Mouse (Mus musculus) testis, adult 2 months (tissue): Measurements from ENCODE around the gene Dyrk3. TPM values are rescaled to one million over a fixed set of nuclear protein-coding genes. Genes with fewer than 3 reads are reported as not detected.

Experiments used
- H3K27ac ChIP-seq: fragments of 200-500 bp; 2 replicates; pipeline ENCODE4 v1.5.1; 2012; ENCODE audit warnings: low read depth, low read length; ENCODE audit not compliant: control insufficient read depth, insufficient read depth
- H3K27me3 ChIP-seq: fragments of 200-500 bp; 2 replicates; pipeline ENCODE4 v1.6.1; 2012; ENCODE audit warnings: mild to moderate bottlenecking, low read length, moderate library complexity; ENCODE audit not compliant: control insufficient read depth, insufficient read depth
- H3K36me3 ChIP-seq: fragments of 200-500 bp; 2 replicates; pipeline ENCODE4 v1.6.1; 2012; ENCODE audit warnings: mild to moderate bottlenecking, low read length; ENCODE audit not compliant: control insufficient read depth, insufficient read depth
- H3K4me1 ChIP-seq: fragments of 200-500 bp; 2 replicates; pipeline ENCODE4 v1.6.1; 2012; ENCODE audit warnings: low read length; ENCODE audit not compliant: control insufficient read depth, insufficient read depth
- H3K4me3 ChIP-seq: fragments of 200-500 bp; 2 replicates; pipeline ENCODE4 v1.5.1; 2012; ENCODE audit warnings: low read depth, mild to moderate bottlenecking, low read length, moderate library complexity, mixed read lengths; ENCODE audit not compliant: control insufficient read depth
- CTCF ChIP-seq: fragments of 200-500 bp; IDR thresholded peaks from 2 replicates; pipeline ENCODE4 v1.5.1; 2012; ENCODE audit warnings: low read depth, mild to moderate bottlenecking, inconsistent platforms, low read length, moderate library complexity; ENCODE audit not compliant: control insufficient read depth, insufficient read depth, insufficient replicate concordance
- POLR2A ChIP-seq: fragments of 200-500 bp; IDR thresholded peaks from 2 replicates; pipeline ENCODE4 v1.6.1; 2012; ENCODE audit warnings: low read depth, mild to moderate bottlenecking, inconsistent platforms, low read length, moderate library complexity; ENCODE audit not compliant: control insufficient read depth
- polyA plus RNA-seq: library from polyadenylated mRNA; depleted of rRNA; stranded (reverse); fragments of >200 nt; gene quantifications from 2 replicates; pipeline ENCODE4 v1.2.3, GENCODE M21; 2012

Gene Dyrk3
- polyA plus RNA-seq, 1 experiment: 102 TPM

GRCm38 (mm10) chr1:131110525-131111106 lies 27.5 kb downstream of the Dyrk3 start:
- Histone ChIP-seq H3K27ac (no peak overlapping the region), H3K4me3 (no peak overlapping the region), H3K36me3 (no peaks in the 10 kb centered on the region), H3K4me1 (no peaks in the 10 kb centered on the region), H3K27me3 (no peaks in the 10 kb centered on the region)
- TF ChIP-seq POLR2A (no peak), CTCF (no peak)

DNA sequence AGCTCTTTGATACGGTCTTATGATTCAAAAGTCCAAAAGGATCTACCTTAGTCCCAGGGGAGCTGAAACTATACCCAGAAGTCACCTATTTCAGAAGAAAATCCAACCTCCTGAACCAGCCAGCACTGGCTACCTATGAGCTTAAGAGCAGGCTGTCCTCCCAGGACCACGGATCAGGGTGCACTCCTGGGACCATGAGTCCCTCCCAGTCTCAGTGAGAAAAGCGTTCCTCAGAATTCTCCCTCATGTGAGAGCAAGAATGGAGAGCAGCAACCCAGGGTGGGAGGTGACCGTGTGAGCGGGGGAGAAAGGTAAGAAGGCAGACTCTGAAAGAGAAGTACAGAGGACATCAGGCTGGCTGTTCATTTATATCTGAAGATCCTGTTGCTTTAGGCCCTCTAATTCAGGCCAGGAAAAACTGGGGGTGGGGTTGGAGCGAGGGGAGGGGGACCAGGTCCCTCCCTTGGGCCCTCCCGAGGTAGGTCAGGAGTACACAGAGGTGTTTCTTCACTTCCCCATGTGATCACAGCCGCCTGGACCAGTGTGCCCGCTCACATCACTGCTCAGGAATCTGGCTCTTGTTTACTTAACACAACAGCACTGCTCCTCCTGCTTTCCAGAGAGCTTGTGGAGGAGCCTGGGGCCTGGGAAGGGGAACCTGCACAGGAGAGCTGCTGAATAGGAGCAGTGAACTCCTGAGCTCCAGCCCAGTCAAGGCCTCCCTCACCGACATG lies 30.4 kb downstream of the Dyrk3 start:
- Histone ChIP-seq H3K4me3 (no peak overlapping the region), H3K27ac (no peak overlapping the region), H3K4me1 (no peaks in the 10 kb centered on the region), H3K36me3 (no peaks in the 10 kb centered on the region), H3K27me3 (no peaks in the 10 kb centered on the region)
- TF ChIP-seq CTCF (no peak), POLR2A (no peak)

DNA sequence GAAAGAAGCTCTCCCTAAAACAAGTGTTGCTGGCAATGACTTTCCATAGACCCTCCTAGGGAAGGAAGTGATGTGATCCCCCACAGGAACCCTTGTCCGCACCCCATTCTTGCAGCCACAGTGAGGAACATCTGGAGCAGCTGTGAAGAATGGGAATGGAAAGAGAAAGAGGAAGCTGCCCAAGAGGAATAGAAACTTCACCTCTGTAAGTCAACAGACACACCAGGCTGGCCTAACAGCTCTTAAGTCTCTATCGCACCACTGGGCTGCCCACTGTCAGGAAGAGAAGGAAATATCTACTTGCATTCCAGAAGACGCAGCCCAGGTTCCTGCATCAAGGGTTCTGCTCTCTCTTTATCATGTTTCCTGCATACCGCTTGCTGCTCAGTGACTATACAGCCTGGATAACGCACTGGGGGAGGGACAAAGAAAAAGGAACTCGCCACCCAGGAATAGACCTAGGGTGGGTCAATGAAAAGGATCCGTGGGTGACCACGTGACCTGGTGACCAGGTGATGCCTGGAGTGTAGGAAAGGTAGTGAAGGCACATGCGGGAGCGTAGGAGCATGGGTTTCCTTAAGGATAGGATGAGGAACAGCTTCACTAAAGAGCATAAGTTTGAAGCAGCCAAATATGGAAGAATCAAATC lies 34.2 kb downstream of the Dyrk3 start:
- H3K27ac ChIP-seq: no peak overlapping the region
- H3K4me1 ChIP-seq: no peaks in the 10 kb centered on the region
- no peaks in the 10 kb centered on the region for H3K36me3 ChIP-seq
- H3K27me3 ChIP-seq: no peaks in the 10 kb centered on the region
- no peak overlapping the region for H3K4me3 ChIP-seq
- no peak for TF ChIP-seq POLR2A
- TF ChIP-seq CTCF: no peak

DNA sequence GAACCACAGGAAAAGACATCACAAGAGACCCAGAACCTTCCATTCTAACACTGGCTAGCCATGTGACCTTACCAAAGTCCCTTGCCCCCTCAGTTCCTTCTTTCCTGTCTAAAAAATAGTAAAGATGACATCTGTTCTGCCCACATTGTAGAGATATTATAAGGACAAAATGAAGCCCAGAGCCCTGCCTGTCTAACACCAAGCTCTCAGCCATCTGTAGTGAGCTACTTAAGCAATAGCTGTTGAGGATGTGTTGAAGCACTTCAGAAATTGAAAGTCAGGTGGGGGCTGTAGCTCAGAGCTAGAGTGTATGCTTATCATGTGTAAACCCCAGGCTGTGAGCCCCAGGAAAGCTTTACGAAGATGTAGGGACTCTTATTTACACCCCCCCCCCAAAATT lies 37.3 kb downstream of the Dyrk3 start:
- Histone ChIP-seq H3K36me3 (no peaks in the 10 kb centered on the region), H3K27me3 (no peaks in the 10 kb centered on the region), H3K4me1 (peaks cover 7% of the 10 kb centered on the region), H3K4me3 (no peak overlapping the region), H3K27ac (no peak overlapping the region)
- TF ChIP-seq CTCF (no peak), POLR2A (no peak)

GRCm38 (mm10) chr1:131097700-131098094 lies 40.4 kb downstream of the Dyrk3 start, which contains the start of gene Mapkapk2:
Mapkapk2 (minus strand) TSS chr1:131097826.
- Histone ChIP-seq H3K27me3 (no peaks in the 10 kb centered on the region), H3K36me3 (no peaks in the 10 kb centered on the region), H3K4me3 (peak within 1 kb of the TSS; percentile 95), H3K27ac (peak within 1 kb of the TSS; percentile 69), H3K4me1 (peaks cover 7% of the 10 kb centered on the region)
- TF ChIP-seq CTCF (no peak), POLR2A (peak; percentile 83)

DNA sequence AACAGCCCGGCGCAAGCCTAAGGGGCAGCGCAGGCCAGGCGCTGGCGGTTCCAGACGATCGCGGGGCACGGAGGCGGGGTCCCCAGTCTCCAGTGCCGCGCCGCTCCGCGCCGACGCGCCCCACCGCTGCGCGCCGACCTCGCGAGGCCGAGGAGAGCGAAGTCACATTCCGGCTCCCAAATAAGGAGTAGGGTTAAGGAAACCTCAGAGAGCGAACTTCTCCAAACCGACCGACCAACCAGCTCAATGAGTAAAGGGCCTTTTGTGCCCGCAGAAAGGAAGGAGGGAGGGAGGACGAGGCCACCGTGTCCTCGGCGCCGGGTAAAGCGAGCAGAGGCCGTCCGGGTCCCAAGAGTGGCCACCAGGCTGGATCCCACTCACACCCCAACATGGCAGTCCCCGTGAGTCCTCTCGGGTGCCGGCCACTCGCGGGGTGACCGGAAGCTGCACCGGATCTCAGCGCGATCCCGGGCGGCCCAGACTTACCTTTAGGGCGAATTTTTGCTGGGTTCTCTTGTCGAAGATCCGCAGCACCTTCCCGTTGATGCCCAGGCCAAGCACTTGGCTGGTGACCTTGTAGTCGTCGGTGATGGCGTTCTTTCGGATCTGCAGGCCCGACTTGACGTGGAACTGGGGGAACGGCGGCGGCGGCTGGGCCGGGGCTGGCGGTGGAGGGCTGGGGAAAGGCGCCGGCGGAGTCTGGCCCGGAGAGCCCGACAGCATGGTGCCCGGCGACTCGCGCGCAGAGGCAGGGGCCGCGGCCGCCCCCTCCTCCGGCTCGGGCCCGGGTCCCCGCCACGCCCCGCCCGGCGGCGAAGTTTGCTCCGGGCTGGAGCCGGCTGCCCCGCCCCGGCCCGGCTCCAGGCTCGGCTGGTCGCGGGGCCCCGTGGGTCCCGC lies 41.1 kb downstream of the Dyrk3 start:
- Histone ChIP-seq H3K4me3 (peak overlapping the region; percentile 95), H3K4me1 (peaks cover 7% of the 10 kb centered on the region), H3K27me3 (no peaks in the 10 kb centered on the region), H3K36me3 (no peaks in the 10 kb centered on the region), H3K27ac (peak overlapping the region; percentile 69)
- TF ChIP-seq CTCF: no peak
- no peak; the same call in 1 of the 2 replicates for TF ChIP-seq POLR2A
